Mouse (Mus musculus): ENCODE results near the gene Pxk. TPM values are rescaled to one million over a fixed set of nuclear protein-coding genes. Genes with fewer than 3 reads are reported as not detected.

Pxk gene
- 30.1 and 31.5 TPM in 2 replicates for polyA plus RNA-seq (2015; fragmentation: Nextera tagmentation; extraction: Ambion mirVana)

DNA sequence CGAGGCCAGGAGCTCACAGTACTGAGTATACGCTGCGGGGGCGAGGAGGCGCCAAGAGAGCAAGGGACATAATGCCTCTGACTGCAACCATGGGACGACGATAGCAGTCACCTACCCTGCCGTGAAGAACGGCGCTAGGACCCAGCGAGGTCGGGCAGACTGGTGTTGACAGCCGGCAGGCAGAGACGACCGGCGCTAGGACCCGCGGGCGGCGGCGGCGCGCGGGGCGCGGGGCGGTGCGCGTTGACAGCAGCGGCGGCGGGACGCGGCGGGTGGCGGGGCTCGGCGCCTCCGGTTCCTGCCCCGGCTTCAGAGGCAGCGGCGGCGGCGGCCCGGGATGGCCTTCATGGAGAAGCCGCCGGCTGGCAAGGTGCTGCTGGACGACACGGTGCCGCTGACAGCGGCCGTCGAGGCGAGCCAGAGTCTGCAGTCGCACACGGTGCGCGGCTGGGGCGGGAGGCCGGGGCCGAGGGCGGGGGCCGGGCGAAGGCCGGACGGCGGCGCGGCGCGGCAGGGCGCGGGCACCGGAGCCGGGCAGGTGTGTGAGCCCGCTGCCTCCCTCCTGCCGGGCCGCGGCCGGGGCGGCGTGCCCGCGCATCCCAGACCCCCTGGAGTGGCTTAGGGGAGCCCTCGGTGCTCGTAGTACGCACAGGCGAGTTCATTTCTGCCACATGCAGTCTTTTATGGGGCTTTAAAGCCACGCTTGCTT is at the start of gene Pxk:
Gene Pxk (plus strand): TSS at position 234 of the 709 bp plus-strand sequence.
- peak within 1 kb of the TSS; percentile 71 for H3K4me2 ChIP-seq (replicated peaks)
- peaks cover 15% of the 10 kb centered on the region for H3K4me1 ChIP-seq
- under 1% methylated on average over 88 of the region's 89 CpGs for WGBS
- no peaks in the 10 kb centered on the region for H3K9me3 ChIP-seq
- peak within 1 kb of the TSS; percentile 75 for H3K9ac ChIP-seq
- peak; percentile 92 for ATAC-seq (ENCODE audit: low FRiP score, low read depth)
- peak within 1 kb of the TSS; percentile 88 for H3K4me3 ChIP-seq
- H3K36me3 ChIP-seq, result peaks cover 4% of the 10 kb centered on the region; the same call in 1 of the 2 replicates
- H3K27me3 ChIP-seq, result no peaks in the 10 kb centered on the region
- H3K27ac ChIP-seq, result peak within 1 kb of the TSS; percentile 63; the same call in 1 of the 2 replicates

DNA sequence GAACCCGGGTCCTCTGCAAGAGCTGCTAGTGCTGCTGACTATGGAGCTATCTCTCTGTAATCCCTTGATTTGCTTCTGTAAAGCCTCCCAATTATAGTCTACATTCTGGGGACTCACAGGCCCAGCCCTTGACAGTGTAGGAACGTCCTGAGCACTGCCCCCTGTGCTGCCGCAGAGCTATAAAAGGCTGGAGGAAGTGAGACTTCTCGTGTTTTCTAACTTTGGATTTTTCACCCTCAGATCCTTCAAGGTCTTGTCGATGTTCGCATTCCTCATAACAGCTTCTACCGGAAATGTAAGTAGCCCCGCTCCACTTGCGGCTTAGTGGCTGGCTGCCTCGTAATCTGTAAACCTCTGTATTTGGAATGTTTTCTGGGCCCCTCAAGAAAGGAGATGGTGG is 48.7 kb upstream of the Pxk start:
- WGBS, result 79% methylated on average over 10 of the region's 10 CpGs
- no peak for ATAC-seq (ENCODE audit: low FRiP score, low read depth)
- Histone ChIP-seq H3K36me3 (peaks cover 49% of the 10 kb centered on the region), H3K9ac (no peak overlapping the region), H3K27me3 (no peaks in the 10 kb centered on the region), H3K4me2 (replicated peaks) (no peak overlapping the region), H3K4me1 (peaks cover 4% of the 10 kb centered on the region; the same call in 1 of the 2 replicates), H3K27ac (no peak overlapping the region), H3K9me3 (no peaks in the 10 kb centered on the region), H3K4me3 (no peak overlapping the region)

DNA sequence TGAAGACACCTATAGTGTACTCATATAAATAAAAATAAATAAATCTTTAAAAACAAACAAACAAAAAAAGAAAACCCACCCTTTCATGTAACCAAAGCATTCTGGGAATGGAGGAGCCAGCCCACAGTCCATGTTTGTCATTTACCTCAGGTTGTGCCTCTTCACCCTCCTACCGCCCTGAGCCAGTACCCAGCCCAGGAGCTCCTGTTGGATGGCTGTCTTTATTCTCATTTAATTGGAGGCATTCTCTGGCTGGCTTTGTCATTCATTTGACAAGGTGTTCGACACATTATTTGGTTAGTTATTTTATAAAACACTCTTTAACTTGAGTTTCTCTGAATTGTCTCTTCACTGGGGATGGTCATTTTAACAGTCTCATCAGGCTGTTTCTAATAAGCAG is 46.1 kb upstream of the Pxk start:
- Histone ChIP-seq H3K9me3 (no peaks in the 10 kb centered on the region), H3K4me1 (peaks cover 12% of the 10 kb centered on the region; the same call in 1 of the 2 replicates), H3K27ac (no peak overlapping the region), H3K27me3 (no peaks in the 10 kb centered on the region), H3K36me3 (peaks cover 43% of the 10 kb centered on the region), H3K9ac (no peak overlapping the region), H3K4me2 (replicated peaks) (no peak overlapping the region), H3K4me3 (no peak overlapping the region)
- 86% methylated on average over 2 of the region's 2 CpGs for WGBS
- ATAC-seq (ENCODE audit: low FRiP score, low read depth), result no peak

DNA sequence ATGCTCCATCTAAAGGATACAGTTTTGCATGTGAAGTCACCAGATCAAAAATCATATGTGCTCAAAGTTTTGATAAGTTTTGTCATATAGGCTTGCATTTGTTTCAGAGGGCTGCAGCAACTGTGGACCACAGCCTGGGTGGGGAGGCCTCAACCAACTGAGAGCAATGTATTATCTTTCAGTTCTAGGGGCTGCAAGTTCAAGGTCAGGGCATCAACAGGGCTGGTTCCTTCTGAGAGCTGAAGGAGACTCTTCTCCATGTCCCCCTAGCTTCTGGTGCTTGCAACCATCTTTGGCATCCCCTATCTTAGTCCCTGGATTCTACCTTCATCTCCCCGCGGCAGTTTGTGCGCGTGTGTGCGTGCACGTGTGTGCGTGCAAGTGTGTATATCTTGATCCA is 45.4 kb upstream of the Pxk start:
- no peak overlapping the region for H3K27ac ChIP-seq
- H3K4me3 ChIP-seq, result no peak overlapping the region
- peaks cover 39% of the 10 kb centered on the region for H3K36me3 ChIP-seq
- no peaks in the 10 kb centered on the region for H3K27me3 ChIP-seq
- no peak overlapping the region for H3K4me2 ChIP-seq (replicated peaks)
- no peaks in the 10 kb centered on the region for H3K9me3 ChIP-seq
- H3K9ac ChIP-seq, result no peak overlapping the region
- no peak for ATAC-seq (ENCODE audit: low FRiP score, low read depth)
- peaks cover 14% of the 10 kb centered on the region; the same call in 1 of the 2 replicates for H3K4me1 ChIP-seq
- WGBS, result 99% methylated on average over 7 of the region's 7 CpGs

DNA sequence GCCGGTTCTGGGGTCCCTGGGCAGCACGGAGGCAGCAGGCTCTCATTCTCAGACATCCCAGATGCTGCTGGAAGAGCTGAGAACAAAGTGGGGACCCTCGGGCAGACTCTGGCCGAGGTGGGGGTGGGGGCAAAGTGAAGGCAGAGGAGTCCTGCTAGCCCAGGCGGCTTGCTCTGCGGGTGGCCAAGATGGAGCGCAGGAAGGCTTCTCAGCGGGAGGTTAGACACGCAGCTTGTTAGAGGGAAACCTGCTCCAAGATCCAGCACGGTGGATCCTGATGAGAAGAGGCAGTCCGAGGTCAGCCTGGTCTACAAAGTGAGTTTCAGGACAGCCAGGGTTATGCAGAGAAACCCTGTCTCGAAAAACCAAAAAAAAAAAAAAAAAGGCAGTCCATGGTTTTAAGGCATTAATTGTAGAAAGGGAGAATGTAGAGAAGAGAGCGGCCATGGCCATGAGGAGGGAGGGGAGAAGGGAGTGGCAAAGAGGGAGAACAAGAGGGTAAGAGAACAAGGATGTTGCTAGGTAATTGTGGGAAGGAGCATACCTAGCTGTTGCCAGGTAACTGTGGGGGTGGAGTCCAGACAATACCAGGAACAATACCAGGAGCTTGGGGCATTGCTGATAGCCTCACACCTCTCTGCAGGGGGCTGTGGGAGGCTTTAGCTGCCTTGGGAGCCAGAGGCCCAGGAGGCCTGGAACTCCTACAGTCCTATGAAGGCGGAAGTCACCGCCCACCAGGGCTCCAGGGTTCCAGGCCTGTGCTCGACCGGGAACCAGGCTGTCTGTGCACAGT is 43.5 kb upstream of the Pxk start:
- Histone ChIP-seq H3K4me3 (no peak overlapping the region), H3K27me3 (no peaks in the 10 kb centered on the region), H3K36me3 (peaks cover 25% of the 10 kb centered on the region), H3K9ac (no peak overlapping the region), H3K4me2 (replicated peaks) (no peak overlapping the region), H3K27ac (no peak overlapping the region), H3K4me1 (peaks cover 14% of the 10 kb centered on the region; the same call in 1 of the 2 replicates), H3K9me3 (no peaks in the 10 kb centered on the region)
- WGBS, result 31% methylated on average over 17 of the region's 17 CpGs
- ATAC-seq (ENCODE audit: low FRiP score, low read depth), result no peak

DNA sequence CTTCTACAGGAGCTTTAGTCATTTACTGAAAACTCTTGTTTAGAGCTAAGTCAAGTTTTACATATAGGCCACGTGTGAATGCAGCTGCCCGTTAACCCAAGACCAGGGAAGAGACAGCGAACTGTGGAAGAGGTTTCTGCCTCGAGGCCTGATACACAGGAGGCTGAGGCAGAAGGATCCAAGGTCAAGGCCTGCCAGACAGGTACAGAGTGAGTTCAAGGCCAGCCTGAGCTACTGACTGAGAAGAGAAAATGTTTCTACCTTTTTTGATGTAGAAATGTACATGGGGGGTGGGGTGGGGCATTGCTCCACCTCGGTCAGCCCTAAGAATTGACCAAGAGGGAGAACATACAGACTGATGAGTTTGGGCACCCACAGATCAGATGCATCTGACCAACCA is 41.9 kb upstream of the Pxk start:
- Histone ChIP-seq H3K27me3 (no peaks in the 10 kb centered on the region), H3K9me3 (no peaks in the 10 kb centered on the region), H3K4me1 (peaks cover 14% of the 10 kb centered on the region; the same call in 1 of the 2 replicates), H3K27ac (no peak overlapping the region), H3K4me3 (no peak overlapping the region), H3K9ac (no peak overlapping the region), H3K36me3 (peaks cover 11% of the 10 kb centered on the region; the same call in 1 of the 2 replicates), H3K4me2 (replicated peaks) (no peak overlapping the region)
- WGBS, result 84% methylated on average over 5 of the region's 5 CpGs
- ATAC-seq (ENCODE audit: low FRiP score, low read depth), result no peak

DNA sequence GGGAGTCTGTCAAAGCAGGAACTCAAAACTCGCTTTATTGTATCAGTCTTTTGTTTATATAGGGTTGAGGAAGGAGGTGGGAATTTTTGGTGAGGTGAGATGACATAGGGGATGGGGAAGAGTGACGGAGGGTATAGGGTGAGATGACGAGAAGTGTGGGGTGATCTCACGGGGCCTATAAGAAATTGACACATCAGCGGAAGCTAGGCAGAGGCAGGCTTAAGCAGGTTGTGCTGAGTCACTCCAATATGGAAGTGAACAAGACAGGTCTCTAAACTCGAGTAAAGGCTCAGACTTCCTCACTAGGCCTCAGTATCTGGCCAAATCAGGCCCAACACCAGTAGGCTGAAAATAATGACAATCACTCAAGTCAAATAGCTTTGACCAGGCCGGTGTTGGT is 38.1 kb upstream of the Pxk start:
- H3K4me1 ChIP-seq, result peaks cover 23% of the 10 kb centered on the region
- H3K27me3 ChIP-seq, result no peaks in the 10 kb centered on the region
- no peak overlapping the region for H3K4me2 ChIP-seq (replicated peaks)
- no peak overlapping the region for H3K9ac ChIP-seq
- whole genome bisulfite sequencing, result 93% methylated on average over 7 of the region's 7 CpGs
- no peak overlapping the region for H3K4me3 ChIP-seq
- H3K9me3 ChIP-seq, result no peaks in the 10 kb centered on the region
- no peaks in the 10 kb centered on the region for H3K36me3 ChIP-seq
- ATAC-seq (ENCODE audit: low FRiP score, low read depth), result no peak
- H3K27ac ChIP-seq, result no peak overlapping the region

DNA sequence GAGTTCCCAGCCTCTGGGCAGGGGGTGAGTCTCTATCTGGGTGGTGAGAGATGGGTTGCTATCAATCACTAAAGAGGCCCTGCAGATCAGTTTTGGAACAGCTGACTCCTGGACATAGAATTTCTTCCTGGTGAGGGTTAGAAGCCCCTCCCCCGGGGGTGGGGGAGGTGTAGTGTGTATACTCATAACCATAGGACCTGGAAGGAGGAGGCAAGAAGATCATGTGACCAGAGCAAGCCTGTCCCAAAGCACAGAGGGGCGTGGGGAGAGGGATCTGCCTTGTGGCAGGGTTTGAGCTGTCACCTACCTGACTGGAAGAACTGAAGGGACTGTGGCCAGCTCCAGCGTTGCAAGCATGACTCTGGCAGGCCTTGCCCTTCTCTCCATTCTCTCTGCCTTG is 35.9 kb upstream of the Pxk start:
- no peak overlapping the region for H3K4me3 ChIP-seq
- H3K9me3 ChIP-seq, result no peaks in the 10 kb centered on the region
- H3K4me1 ChIP-seq, result peaks cover 14% of the 10 kb centered on the region
- H3K9ac ChIP-seq, result no peak overlapping the region; the same call in 1 of the 2 replicates
- peak; percentile 54; the same call in 1 of the 2 replicates for ATAC-seq (ENCODE audit: low FRiP score, low read depth)
- no peaks in the 10 kb centered on the region for H3K27me3 ChIP-seq
- 23% methylated on average over 3 of the region's 3 CpGs for WGBS
- H3K36me3 ChIP-seq, result no peaks in the 10 kb centered on the region
- peak overlapping the region; percentile 65; the same call in 1 of the 2 replicates for H3K27ac ChIP-seq
- no peak overlapping the region for H3K4me2 ChIP-seq (replicated peaks)

DNA sequence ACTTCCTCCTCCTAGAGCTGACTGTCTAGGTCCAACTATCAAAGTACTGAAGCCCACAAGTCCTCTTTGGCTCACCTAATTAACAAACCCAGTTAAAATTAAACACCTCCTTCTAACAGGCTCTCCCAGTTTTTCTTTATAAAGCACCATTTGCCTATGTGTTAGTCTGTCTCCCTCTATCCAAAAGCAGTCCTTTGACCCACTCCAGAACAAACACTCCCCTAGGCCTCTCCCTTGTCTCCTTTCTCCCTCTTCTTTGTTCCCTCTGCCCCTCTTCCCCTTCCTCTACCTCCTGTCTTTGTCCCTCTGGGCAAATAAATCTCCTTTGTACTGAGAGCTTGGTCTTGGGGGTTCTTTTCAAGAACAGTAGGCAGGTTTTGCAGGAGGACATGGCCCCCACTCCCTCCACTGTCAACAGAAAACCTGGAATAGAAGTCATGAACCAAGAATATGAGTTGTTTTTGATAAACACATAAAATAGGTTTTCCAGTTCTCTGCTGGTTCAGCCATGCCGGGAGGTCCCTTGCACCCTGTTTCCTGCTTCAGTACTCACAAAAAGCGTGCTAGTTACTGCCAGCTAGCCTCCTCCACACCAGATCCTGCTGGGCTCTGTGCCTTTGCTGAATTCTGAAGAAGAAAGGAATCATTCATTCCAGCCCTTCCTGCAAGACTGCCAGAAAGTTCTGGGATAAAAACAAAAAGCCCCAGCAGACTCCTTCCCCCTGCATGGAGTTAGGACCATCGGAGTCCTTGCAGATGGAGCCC is 35.3 kb upstream of the Pxk start:
- H3K4me1 ChIP-seq, result peaks cover 14% of the 10 kb centered on the region
- H3K4me3 ChIP-seq, result no peak overlapping the region
- ATAC-seq (ENCODE audit: low FRiP score, low read depth), result no peak; the same call in 1 of the 2 replicates
- no peaks in the 10 kb centered on the region for H3K36me3 ChIP-seq
- H3K9me3 ChIP-seq, result no peaks in the 10 kb centered on the region
- no peak overlapping the region for H3K9ac ChIP-seq
- H3K4me2 ChIP-seq (replicated peaks), result no peak overlapping the region
- 48% methylated on average over 3 of the region's 3 CpGs for WGBS
- peak overlapping the region; percentile 65; the same call in 1 of the 2 replicates for H3K27ac ChIP-seq
- H3K27me3 ChIP-seq, result no peaks in the 10 kb centered on the region

DNA sequence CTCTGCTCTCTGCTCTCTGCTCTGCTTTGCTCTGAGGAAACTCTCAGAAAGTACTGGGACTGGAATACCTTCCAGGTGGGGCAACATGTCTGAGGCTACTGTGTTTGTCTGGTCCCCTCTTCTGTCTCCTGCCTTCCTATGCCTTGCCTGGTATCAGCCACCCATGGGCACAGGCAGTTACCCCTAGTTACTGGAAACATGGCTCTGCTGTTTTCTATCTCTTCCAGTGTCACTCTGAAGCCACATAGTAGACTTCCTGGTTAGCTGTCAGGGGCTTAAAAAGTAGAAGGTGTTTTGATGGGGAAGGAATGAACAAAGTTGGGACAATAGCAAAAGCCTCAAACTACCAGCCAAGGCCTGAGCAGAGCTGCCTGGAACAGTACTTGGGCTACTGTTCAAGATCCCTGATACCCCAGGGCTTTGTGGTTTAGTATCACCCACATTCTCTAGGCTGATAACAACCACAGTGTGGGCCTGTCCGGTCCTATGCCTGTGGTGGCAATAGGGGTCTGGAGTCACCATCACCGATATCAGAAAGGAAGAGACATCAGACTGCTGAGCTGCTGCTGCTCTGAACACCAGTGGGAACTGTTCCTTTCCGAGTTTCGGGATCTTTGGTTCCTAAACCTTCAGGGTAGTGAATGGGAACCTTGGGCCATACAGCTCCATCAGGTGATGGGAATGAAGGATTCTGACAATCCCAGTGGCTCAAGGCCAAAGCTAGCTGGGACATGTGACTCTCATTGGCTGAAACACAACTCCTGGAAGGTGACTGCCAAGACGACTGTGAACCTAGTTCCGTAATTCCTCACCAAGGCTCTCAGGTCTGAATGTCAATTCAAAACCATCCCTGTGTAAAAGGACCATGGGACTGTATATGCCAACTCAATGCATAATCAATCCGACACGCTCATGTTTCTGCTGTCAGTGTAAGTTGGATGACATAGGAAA is 33.9 kb upstream of the Pxk start:
- H3K9ac ChIP-seq, result no peak overlapping the region
- H3K36me3 ChIP-seq, result no peaks in the 10 kb centered on the region
- H3K9me3 ChIP-seq, result no peaks in the 10 kb centered on the region
- no peak overlapping the region for H3K4me2 ChIP-seq (replicated peaks)
- H3K4me3 ChIP-seq, result no peak overlapping the region
- H3K27me3 ChIP-seq, result no peaks in the 10 kb centered on the region
- WGBS, result 86% methylated on average over 8 of the region's 8 CpGs
- ATAC-seq (ENCODE audit: low FRiP score, low read depth), result no peak
- no peak overlapping the region; the same call in 1 of the 2 replicates for H3K27ac ChIP-seq
- H3K4me1 ChIP-seq, result peaks cover 14% of the 10 kb centered on the region

DNA sequence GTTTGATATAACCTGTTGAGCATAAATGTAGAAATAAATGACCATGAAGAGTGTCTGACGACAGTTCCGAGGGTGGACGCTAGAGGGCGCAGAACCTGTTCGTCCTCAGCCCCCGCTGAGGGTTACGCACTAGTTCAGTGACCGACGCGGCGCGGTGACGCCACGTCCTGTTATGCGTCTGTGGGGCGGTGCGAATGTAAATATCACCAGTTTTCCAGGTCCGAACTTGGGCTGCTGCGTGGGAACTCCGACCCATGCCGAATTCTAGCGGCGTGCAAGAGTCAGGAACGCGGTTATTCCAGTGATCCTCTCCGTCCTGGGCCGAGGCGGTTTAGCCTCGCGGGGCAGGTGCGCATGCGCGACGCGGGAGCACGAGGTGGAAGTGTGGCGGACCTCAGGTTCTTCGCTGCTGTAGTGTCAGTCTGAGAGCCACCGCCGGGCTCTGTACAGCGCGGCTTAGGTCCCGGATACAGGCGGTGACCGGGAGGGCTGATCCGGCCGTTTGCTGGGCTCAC is 17.8 kb upstream of the Pxk start, which contains the start of gene Rpp14:
Gene Rpp14 (plus strand): TSS at position 203 of the 515 bp plus-strand sequence.
- H3K4me3 ChIP-seq, result peak within 1 kb of the TSS; percentile 73
- peak within 1 kb of the TSS; percentile 92 for H3K4me2 ChIP-seq (replicated peaks)
- peak within 1 kb of the TSS; percentile 96 for H3K27ac ChIP-seq
- H3K36me3 ChIP-seq, result peaks cover 17% of the 10 kb centered on the region
- H3K27me3 ChIP-seq, result no peaks in the 10 kb centered on the region
- peak within 1 kb of the TSS; percentile 88 for H3K9ac ChIP-seq
- WGBS, result under 1% methylated on average over 47 of the region's 47 CpGs
- H3K9me3 ChIP-seq, result no peaks in the 10 kb centered on the region
- ATAC-seq (ENCODE audit: low FRiP score, low read depth), result peak; percentile 95
- H3K4me1 ChIP-seq, result peaks cover 13% of the 10 kb centered on the region

Data from limb, embryonic 13.5 days (tissue).